Mouse (Mus musculus) c-Kit-positive CD71-negative TER-119-negative erythroid progenitor cells, embryonic 14.5 days (primary cell): Measurements from ENCODE around the gene Ralgapa2.

Experiments used
- DNase-seq: peaks from one replicate; pipeline ENCODE4 v3.0.0-alpha.2; 2013; ENCODE audit warnings: low read depth

The Ralgapa2 gene

DNA sequence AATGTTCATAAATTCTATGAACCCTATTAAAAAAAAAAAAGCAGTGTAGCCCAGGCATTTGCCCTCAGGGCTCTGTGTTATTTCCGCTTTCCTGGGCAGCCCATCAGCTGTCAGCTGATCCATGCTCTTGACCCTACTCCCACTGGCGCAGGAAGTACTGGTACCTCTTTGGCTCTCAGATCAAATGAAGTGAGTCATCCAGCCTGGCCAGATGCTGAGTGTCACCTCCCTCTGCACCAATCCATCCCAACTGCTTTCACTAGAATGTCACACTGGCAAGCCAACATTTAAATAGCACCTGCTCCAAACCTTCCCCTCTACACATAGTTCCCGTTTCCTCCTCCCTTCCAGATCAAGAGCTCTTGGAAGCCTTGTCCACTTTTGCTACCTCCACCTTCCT, 84.8 kb downstream of the Ralgapa2 start:
- no peak for DNase-seq

DNA sequence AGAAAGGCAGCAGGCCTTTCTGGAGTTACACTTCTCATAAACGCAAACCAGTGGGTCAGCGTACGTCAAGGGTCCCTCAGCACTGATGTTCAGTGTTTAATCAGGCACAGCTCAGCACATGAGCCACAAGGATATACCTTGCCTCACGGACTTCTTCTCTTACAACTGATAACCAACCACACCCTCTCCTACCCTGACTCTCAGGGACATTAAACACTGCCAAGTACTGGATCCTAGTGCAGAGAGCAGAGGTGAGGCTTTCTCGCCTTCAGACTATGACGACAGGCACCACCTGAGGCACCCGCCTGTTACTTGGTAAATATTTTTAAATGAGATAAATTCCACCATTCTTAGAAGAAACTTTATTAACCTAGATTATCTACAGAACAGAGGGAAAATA, 85.8 kb downstream of the Ralgapa2 start:
- DNase-seq = no peak

DNA sequence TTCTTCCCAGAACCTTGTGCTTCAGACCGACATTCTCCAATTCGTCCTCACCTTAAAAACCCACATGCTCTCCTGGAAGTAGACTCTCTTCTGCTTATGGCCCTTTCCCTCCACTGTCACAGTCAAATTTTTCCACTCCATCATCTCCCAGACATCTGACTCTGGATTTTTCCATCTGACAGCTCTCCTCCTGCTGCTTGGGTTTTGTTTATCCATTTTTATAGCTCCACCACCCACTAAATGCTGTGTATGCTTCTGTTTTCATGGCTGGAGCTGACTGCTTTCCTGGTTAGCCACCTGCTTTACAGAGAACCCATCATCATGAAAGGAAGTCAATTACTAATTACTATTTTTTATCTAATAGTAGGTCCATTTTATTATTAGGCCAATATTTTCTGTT, 86.9 kb downstream of the Ralgapa2 start:
- DNase-seq = no peak

DNA sequence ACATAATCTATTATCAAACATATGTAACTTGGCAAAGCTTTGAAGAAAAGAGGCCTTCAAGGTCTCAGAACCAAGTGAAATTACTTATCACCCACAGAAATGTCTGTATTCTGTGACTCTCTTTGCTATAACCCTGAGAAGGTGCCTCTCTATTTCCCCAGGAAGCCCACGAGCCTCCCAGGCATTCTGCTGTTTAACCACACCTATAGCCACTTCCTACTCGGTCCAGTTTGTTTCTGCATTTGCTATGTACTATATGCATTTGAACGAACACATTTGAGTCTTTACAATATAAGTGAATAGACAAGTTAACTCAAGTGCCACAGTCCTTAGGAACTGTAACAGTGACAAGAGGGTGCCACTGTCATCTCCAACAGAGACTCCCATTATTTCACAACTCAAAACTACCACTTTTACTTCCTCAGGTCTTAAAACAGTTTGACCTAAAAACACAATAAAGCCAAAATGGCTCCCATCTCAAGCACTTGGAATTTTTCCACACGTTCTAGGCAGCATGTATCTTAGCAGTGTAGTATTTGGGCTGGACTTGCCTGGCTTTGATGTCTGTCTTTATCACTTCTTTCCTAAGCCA, 88.3 kb downstream of the Ralgapa2 start:
- DNase-seq = no peak

DNA sequence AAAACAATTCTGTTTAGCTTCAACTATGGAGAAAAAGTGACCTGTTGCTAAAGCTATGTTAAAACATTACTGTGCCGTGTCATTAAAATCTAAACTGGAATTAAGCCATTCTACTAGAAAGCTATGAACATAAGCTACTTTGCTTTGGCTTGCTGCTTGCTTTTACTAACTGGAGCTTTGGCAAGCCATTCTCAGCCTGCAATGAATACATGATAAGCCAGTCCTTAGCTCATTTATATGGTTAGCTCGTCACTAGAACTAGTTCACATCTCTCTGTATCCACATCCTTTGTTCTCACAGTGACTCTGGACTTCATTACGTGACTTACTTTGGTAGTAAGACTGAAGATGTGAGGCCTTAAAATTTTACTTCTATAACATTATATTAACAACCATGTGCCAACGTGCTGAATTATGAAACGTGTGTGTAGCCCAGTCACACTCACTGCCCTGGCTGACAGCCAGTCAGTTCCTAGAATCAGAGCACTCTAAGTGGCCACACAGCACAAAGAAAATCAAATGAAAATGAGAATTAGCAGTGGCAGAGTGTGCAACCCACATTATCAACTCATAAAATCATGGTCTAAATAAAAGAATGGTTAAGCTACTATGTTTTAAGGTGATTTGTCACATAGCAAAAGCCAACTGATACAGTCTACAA, 89.0 kb downstream of the Ralgapa2 start:
- DNase-seq = no peak

DNA sequence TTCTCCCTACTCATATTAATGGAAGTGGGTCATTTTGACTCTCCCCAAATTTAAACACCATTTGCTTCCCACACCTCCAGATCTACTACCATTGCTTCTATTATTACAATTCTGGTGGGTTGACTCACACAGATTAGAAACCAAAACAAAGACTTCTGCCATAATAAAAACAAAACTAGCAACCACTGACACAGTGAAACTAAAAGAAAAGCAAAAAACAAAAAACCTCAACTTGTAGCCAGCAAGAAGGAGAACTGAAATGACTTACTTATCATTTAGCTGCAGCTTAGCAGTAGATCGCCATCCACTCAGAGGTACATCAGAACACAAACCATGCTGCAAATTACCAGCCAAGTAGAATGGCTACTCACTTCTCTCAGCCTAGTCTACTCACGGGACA, 95.9 kb downstream of the Ralgapa2 start:
- DNase-seq = no peak

DNA sequence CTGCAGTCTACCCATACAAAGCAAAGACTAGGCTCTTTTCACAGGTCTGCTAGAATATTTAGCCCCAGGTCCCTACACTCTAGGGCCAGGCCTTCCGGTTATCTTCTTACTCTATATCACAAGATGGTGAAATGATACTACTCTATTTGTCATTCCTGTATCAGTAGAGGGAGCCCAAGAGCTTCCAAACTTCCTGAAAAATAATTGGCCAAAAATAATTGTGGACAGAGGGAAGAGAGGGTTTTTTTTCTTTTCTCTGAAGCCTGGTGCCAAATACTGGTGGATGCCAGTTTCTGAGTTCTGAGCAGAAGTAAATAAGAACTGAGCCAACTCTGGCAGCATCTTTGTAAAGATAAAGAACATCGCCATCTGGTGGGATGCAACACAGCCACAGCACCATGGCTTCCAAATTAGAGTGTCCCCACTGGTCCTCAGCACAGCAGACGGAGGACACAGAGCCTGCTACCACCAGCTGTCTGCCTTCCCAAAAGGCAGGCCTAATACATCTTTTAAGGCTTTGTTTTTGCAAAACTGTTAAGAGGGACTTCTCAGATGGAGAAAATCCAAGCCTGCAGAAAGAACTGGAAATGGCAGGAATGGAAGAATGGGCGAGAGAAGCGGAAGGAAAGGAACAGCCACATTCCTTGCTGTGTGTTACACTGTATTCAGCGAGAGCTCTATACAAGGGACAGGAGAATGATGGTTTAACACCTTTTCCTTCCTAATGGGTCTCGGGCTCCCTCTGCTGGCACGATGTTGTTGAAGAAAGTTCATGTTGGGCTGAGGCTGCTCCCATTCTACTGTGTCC, 97.5 kb downstream of the Ralgapa2 start:
- DNase-seq = peak; percentile 40

DNA sequence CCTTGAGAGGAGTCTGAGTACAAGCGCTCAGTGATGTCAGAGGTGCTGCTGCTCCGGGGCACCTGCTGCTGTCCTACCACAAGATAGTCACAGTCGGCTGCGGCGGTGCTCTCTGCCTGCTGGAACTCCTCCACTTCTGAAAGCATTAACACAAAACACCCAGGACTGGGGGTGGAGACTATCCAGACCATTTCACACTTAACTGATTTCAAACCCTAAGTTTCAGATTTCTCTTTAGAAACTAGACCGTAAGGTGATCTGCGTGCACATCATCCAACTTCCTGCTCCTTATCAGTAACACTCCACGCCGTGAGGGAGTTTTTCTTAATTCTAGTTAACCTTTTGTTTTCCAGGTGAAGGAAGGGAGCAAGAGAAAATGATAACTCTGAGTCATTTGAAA, 99.4 kb downstream of the Ralgapa2 start:
- DNase-seq = no peak

DNA sequence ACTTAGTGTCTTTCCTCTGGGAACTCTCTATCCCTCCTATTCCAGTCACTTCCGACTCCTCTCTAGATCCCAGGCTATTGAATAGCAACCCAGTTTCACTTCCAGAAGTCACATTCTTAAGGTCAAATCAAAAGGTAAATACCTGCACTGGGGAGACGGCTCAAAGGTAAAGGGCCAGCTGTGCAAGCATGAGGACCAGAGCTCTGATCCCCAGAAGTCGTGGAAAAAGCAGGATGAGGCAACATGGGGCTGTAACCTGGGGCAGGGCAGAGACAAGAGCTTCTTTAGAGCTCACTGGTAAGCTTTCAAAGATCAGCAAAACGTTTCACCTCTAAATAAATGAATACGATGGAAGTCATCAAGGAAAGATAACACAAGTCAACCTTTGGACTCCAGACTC, 100.2 kb downstream of the Ralgapa2 start:
- no peak for DNase-seq

DNA sequence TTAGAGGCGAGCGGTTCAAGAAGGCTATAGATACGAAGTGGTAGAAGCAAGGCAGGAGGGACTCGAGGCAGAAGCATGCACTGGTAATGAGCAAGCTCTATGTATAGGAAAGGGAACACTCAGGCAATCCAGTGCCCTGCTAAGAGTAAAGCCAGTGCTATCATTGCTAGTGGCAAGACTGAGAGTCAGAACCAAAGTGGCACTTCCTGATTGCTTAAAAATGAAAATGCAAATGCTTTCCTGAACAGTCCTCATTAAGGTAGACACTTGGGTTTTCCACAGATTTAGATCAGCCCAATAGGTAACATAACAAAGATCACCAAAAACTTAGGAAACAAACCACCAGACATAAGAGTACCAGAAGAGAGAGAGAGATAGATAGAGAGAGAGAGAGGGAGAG, 105.1 kb downstream of the Ralgapa2 start:
- DNase-seq = no peak

DNA sequence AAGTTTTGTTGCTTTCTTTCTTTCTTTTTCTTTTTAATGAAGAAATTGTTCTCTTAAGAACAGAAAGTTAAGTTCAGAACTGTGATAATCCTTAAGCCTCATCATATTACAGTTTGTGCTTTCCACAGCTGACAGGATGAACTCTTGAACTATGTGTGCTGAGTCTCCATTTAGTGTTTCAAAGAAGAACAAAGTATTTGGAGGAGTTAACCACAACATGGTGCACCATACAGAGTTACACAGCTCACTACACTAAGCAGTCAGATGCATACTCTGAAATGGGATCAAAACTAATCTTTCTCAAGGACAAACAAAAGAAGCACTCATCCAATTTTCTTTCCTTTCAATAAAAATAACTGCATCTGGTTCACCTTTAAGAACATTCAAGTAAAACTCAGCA, 110.6 kb downstream of the Ralgapa2 start:
- DNase-seq = no peak

DNA sequence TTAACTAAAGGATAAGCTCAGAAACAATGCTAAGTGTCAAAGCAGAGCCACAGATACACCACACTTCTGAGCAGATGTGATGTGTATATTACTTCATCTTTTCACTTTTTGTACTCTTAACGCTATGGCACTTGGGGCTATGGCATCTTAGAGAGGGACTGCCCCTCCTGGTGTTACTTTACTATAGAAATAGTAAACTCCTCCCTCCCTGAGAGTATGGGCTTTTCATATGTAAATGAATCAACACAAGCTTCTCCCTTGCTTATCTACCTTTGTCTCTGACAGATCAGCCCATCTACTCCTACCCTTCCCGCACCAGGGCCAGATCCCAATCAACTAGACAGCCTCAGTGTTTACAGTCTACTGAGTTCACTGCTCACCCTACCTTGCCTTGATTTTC, 111.4 kb downstream of the Ralgapa2 start:
- DNase-seq = no peak

DNA sequence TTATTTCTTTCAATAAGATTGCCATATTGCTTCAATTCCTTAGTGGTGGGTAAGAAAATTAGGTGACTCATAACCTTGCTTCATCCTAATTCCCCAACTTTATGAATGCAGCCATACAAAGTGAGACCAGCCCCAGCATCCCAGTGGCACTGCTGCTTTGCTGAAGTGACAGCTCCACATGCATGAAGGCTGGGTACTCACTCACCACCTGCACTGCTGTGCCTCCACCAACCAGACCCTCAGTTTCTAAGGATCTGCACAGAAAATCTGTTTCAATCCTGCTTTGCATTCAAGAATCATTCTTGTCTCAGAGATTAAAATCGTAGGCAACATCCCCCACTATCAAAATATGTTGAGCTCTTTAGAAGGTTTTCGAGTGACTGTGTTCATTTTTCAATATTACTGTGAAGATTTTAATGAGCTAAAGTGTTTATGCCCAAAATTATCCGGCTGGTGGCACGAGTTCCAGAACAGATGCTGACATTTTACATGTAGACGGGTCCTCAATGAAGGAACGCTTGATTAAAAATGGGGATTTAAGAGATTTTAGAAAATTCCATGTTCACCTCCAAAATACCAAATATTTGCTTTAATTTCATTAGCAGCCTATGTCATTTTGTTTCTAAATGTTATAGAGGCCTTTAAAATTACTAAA, 113.8 kb downstream of the Ralgapa2 start:
- DNase-seq = no peak

DNA sequence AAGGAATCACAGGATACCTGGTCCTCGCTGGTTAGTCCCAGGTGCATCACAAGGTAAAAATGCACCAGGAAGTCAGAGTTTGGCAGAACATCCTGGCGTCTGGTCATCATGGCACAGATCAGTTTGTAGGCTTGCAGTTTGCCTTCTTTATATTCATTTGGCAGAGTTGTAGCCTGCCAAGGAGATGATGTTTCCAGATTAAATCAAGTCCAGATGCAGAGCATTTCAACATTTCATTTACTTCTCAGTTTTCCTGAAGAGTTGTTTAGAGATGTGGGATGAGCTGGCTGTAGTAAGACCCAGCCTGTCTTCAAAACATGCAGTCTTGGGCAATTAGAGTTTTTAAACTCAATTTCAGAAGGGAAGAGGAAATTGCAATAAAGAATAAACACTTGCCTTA, 124.9 kb downstream of the Ralgapa2 start:
- DNase-seq = no peak

DNA sequence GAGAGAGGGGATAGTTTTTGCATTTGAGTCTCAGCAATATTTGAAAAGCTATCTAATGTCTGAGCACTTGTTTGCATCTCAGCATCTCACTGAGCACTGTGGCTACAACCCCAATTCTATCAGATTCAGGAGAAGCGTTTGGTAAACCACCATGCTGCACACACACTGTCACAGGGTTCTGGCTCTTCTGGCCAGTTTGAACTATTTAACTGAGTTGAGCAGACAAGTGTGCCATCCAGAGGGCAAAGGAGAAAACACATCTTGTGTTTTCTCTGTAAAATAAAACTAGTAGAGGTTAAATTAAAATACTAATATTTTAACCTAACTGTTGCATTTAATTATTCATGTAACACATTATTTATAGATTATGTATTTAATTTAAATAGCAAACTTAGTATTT, 127.6 kb downstream of the Ralgapa2 start:
- DNase-seq = no peak

DNA sequence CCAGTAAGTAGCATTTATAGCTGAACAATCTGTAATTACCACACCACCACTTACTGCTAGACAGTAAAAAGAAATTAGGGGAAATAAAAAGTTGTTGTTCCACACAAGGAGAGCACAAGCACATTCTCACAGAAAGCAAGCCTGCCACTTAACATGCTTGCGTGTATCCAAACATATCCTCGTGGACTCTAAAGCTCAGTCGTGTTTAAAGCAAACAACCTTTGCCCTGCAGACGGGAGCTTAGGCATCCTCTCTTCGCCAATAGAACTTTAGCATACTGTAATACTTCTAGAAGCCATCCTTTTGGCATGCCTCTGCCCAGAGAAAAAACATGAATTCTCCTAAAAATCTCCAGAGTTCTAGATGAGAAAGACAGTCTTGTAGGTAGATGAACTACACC, 135.9 kb downstream of the Ralgapa2 start:
- DNase-seq = no peak

DNA sequence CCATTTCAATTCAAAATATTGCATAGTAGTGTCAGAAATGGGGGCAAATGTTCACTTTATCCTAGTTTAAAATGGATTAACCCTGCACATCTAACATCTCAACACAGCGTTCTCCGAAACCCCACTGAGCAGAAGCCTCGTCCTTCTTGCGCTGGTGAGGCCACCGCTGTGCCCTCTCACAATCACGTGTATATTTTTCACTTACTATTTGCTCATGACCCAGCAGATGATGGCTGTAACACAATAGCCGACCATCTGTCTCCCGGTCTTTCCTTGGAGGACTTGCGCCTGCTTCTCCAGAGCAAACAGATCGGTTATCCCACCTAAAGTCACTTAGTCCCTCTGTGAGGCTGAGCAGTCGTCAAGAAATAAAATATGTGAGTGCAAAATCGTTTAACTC, 146.0 kb downstream of the Ralgapa2 start:
- DNase-seq = no peak

DNA sequence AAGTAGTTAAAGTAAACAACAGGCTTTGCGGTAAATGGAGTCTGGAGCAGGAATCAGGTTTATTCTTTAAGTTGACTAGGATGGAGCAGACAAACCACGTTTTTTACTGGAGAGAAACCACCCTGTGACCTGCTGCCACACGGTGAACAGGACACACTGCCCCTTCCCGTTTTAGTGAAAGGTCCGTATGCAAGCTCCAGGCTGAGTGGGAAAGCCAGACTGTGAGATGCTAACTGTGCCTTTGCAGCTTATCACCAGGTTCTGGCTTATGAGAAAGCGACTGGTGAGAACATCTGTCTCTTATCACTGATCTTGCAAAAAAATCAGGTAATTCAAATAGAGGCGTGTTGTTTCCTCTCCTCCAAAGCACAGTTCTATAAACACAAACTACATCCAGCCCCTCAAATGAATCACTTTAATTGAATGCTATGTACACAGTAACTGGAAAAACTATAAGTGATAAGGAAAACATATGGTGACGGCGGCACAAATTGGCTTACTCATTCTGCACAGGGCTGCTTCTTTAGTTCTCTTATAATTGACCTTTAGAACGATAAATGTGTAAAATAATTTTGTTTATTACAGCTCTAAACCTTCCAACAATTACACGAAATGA, 146.7 kb downstream of the Ralgapa2 start:
- DNase-seq = no peak

DNA sequence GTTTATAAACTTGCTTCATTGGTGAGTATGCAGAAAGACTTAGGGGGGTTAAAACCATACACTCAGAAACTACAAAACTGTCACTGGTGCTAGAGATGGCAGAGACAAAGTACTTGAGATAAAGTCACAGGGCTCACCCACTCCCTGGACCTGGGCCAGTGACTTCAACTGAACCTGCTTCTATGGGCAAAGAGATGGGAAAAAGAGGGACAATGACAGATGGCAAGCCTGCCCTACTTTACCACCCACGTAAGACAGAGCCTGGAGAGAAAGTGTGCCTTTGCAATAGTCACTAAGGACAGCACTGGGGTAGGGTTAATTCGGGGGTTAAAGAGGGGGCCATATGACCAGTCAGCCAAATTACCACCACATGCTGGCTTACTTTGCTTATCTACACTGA, 148.7 kb downstream of the Ralgapa2 start:
- DNase-seq = no peak

DNA sequence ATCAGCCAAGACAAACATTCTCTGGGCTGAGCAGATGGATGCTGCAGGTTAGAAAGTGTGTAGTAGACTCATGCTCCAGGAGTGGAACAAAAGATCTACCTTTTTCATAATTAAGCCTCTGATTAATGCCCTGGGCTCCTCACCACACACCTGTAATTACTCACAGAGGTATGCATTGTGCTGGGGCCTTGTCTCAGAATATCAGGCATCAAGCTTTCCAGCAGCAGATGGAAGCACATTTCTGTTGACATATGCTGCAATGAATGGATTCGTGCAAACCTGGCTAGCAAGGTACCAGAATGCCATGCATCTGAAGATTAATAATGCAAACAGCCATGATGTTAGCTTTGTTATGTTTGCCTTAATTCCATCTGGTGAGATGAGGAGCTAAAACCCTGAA, 149.2 kb downstream of the Ralgapa2 start:
- no peak for DNase-seq

DNA sequence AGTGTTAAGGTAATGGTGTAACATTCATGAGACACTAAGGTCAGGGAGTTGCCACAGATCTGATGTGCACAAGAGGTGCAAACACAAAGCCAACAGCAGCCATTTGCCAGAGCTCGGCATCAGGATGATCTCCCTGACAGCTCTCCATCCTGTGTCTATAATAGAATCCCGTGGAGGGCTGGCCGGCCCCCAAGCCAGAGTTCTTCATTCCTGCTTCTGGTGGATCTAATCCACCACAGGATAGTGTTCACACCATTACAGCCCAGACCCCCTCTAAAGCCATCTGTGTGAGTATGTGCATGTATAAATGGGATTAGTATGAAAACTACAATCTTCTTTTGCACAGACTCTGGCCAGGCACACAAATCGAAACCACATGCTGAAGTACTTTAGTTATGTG, 150.2 kb downstream of the Ralgapa2 start:
- DNase-seq = no peak

DNA sequence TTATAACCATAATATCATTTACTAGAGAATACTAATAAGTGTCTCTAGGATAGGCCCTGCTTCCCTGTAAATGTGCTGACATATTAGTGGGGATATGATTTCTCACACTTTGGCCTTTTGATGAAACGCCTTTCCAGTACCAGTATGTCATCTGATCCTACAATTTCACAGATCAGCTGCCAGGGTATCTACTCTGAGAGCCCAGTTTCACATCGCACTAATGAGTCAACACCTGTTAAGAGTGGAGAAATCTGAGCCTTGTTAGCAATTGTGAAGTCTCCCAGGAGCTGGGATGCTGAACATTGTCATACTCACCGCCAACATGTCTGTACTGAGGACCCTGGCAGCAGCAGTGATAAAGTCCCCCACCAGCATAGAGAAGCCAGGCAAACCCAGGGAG, 151.1 kb downstream of the Ralgapa2 start:
- DNase-seq = no peak

DNA sequence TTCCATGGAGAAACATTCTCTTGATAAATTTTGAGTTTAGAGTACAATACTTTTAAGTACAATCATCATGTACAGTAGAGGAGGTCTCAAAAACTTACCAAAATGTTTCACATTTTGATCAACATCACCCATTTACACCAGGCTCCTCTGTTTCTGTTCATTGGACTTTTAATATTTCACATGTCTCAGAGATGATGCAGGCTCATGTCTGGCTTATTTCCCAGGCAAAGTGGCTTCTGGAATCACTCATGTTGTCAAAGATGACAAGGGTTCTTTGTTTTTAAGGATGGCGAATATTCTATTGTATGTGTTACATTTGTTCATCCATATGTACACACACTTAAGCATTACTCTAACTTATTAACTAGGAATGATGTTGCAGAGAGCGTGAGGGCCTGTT, 152.5 kb downstream of the Ralgapa2 start:
- DNase-seq = no peak
